Mouse (Mus musculus) kidney, adult 18-20 months (tissue): ENCODE data around the gene Nfe2.

Experiments
- DNase-seq: peaks from one replicate; pipeline ENCODE4 v3.0.0; 2021

The Nfe2 gene

GRCm38 (mm10) chr15:103205156-103205555, 53.0 kb downstream of the Nfe2 start:
- no peak for DNase-seq

- peak; percentile 36 for DNase-seq
Measured at GRCm38 (mm10) chr15:103202088-103202793, 56.0 kb downstream of the Nfe2 start.
